Mouse (Mus musculus) heart, adult 2 months (tissue): Measurements from ENCODE around the gene Mlycd. TPM values are rescaled to one million over a fixed set of nuclear protein-coding genes. Genes with fewer than 3 reads are reported as not detected.

Experiments used
- DNase-seq, 2 experiments: peaks; one replicate each; pipeline ENCODE4 v3.0.0; 2021
- H3K27ac ChIP-seq: fragments of 200-600 bp; 2 replicates; pipeline ENCODE4 v1.8.1; 2022
- H3K27me3 ChIP-seq: fragments of 200-500 bp; 2 replicates; pipeline ENCODE4 v1.6.1; 2012; ENCODE audit warnings: mild to moderate bottlenecking, low read length, inconsistent platforms, mixed read lengths; ENCODE audit not compliant: control insufficient read depth, insufficient read depth
- H3K36me3 ChIP-seq: fragments of 200-500 bp; 2 replicates; pipeline ENCODE4 v1.6.1; 2012; ENCODE audit warnings: low read length, inconsistent platforms; ENCODE audit not compliant: control insufficient read depth, insufficient read depth
- H3K4me1 ChIP-seq: fragments of 200-500 bp; 2 replicates; pipeline ENCODE4 v1.6.1; 2011; ENCODE audit warnings: low read length; ENCODE audit not compliant: control insufficient read depth, insufficient read depth
- H3K4me3 ChIP-seq: fragments of 200-600 bp; 2 replicates; pipeline ENCODE4 v1.8.1; 2022
- H3K79me2 ChIP-seq: fragments of 200-500 bp; replicated peaks from 2 replicates; pipeline ENCODE4 v1.6.1; 2012; ENCODE audit warnings: mild to moderate bottlenecking, inconsistent platforms, low read length, moderate library complexity, mixed read lengths; ENCODE audit not compliant: control insufficient read depth, insufficient read depth
- H3K9ac ChIP-seq: fragments of 200-500 bp; 2 replicates; pipeline ENCODE4 v1.6.1; 2012; ENCODE audit warnings: low read depth, mild to moderate bottlenecking, control low read depth, inconsistent platforms, low read length, mixed read lengths
- CTCF ChIP-seq: fragments of 200-600 bp; IDR thresholded peaks from 2 replicates; pipeline ENCODE4 v1.8.1; 2022; ENCODE audit warnings: antibody characterized with exemption, mild to moderate bottlenecking, moderate library complexity
- EP300 ChIP-seq: fragments of 200-500 bp; IDR thresholded peaks from 2 replicates; pipeline ENCODE4 v1.6.1; 2011; ENCODE audit warnings: low read depth, low read length, control low read depth; ENCODE audit not compliant: insufficient read depth
- POLR2A ChIP-seq: fragments of 200-500 bp; IDR thresholded peaks from 2 replicates; pipeline ENCODE4 v1.6.1; 2011; ENCODE audit warnings: mild to moderate bottlenecking, low read depth, low read length, control low read depth; ENCODE audit not compliant: insufficient read depth
- WGBS: fragments of 180-500 bp; shearing (Covaris S2); methylation state at CpG from one replicate; pipeline ENCODE4 v1.1.7; 2018; 5-methylcytosine and 5-hydroxymethylcytosine counted together
- intact Hi-C: fragments of 180-260 bp; cut with DNase I; formaldehyde crosslinking; loops from one replicate; pipeline ENCODE4 v1.15.1; 2025
- polyA plus RNA-seq: library from polyadenylated mRNA; depleted of rRNA; stranded (reverse); fragments of >200 nt; gene quantifications from 2 replicates; pipeline ENCODE4 v1.2.3, GENCODE M21; 2012
- total RNA-seq, 2 experiments: library from RNA; stranded (reverse); gene quantifications; 2 replicates each; pipeline ENCODE4 v1.2.3; 2021

Mlycd gene
- total and polyA plus RNA-seq, 3 experiments: 83.8 to 118 (median 110) TPM

- Histone ChIP-seq H3K27me3 (no peaks in the 10 kb centered on the region), H3K9ac (no peak overlapping the region), H3K36me3 (no peaks in the 10 kb centered on the region), H3K27ac (no peak overlapping the region; the same call in 1 of the 2 replicates), H3K4me3 (no peak overlapping the region), H3K4me1 (peaks cover 20% of the 10 kb centered on the region), H3K79me2 (no peaks in the 10 kb centered on the region)
- intact Hi-C loops: no loop called here
- TF ChIP-seq POLR2A: no peak
- TF ChIP-seq EP300: no peak
- no peak for TF ChIP-seq CTCF
- 90% methylated on average over 2 of the region's 2 CpGs for WGBS
- no peak for DNase-seq
Observed at GRCm38 (mm10) chr8:119439424-119439823, 44.7 kb downstream of the Mlycd start.

- Histone ChIP-seq H3K4me3 (no peak overlapping the region), H3K79me2 (no peaks in the 10 kb centered on the region), H3K27me3 (no peaks in the 10 kb centered on the region), H3K36me3 (no peaks in the 10 kb centered on the region), H3K4me1 (peaks cover 20% of the 10 kb centered on the region), H3K9ac (no peak overlapping the region), H3K27ac (peak overlapping the region; percentile 45; the same call in 1 of the 2 replicates)
- intact Hi-C loops: loop anchor here (2.0 kb wide), 2 partner anchors 27 to 237 kb away; no protein-coding TSS in a partner anchor
- WGBS: 87% methylated on average over 7 of the region's 7 CpGs
- no peak for DNase-seq
- TF ChIP-seq CTCF: no peak
- TF ChIP-seq POLR2A: no peak
Observed at GRCm38 (mm10) chr8:119439893-119440249, 45.2 kb downstream of the Mlycd start.

- Histone ChIP-seq H3K36me3 (no peaks in the 10 kb centered on the region), H3K79me2 (no peaks in the 10 kb centered on the region), H3K9ac (no peak overlapping the region), H3K27me3 (no peaks in the 10 kb centered on the region), H3K4me1 (peaks cover 20% of the 10 kb centered on the region), H3K27ac (peak overlapping the region; percentile 45), H3K4me3 (no peak overlapping the region)
- DNase-seq: peak; percentile 82 to 86
- WGBS: 24% methylated on average over 16 of the region's 16 CpGs
- TF ChIP-seq POLR2A (no peak), EP300 (peak; percentile 48; the same call in 1 of the 2 replicates), CTCF (peak; percentile 73)
- intact Hi-C loops: loop anchor here (2.0 kb wide), 2 partner anchors 28 to 236 kb away; no protein-coding TSS in a partner anchor
Observed at GRCm38 (mm10) chr8:119440250-119440951, 45.7 kb downstream of the Mlycd start.

GRCm38 (mm10) chr8:119440952-119441270 lies 46.2 kb downstream of the Mlycd start:
- H3K4me3 ChIP-seq: no peak overlapping the region
- no peak for TF ChIP-seq CTCF
- TF ChIP-seq POLR2A: no peak
- TF ChIP-seq EP300: no peak
- no peaks in the 10 kb centered on the region for H3K79me2 ChIP-seq
- DNase-seq: no peak
- no peak overlapping the region for H3K9ac ChIP-seq
- intact Hi-C loops: loop anchor here (2.0 kb wide), 2 partner anchors 28 to 236 kb away; no protein-coding TSS in a partner anchor
- H3K27ac ChIP-seq: peak overlapping the region; percentile 45
- WGBS: 33% methylated on average over 1 of the region's 1 CpGs
- H3K36me3 ChIP-seq: no peaks in the 10 kb centered on the region
- H3K4me1 ChIP-seq: peaks cover 20% of the 10 kb centered on the region
- no peaks in the 10 kb centered on the region for H3K27me3 ChIP-seq

- H3K36me3 ChIP-seq: no peaks in the 10 kb centered on the region
- no peak for TF ChIP-seq POLR2A
- 64% methylated on average over 5 of the region's 5 CpGs for WGBS
- no peaks in the 10 kb centered on the region for H3K79me2 ChIP-seq
- intact Hi-C loops: loop anchor here (2.0 kb wide), 1 partner anchor 55 kb away; no protein-coding TSS in a partner anchor
- DNase-seq: no peak
- H3K27ac ChIP-seq: no peak overlapping the region
- H3K9ac ChIP-seq: no peak overlapping the region
- H3K4me3 ChIP-seq: no peak overlapping the region
- H3K4me1 ChIP-seq: peaks cover 15% of the 10 kb centered on the region
- peaks cover under 1% of the 10 kb centered on the region for H3K27me3 ChIP-seq
Observed at GRCm38 (mm10) chr8:119442013-119442412, 47.3 kb downstream of the Mlycd start.

GRCm38 (mm10) chr8:119442970-119443369 lies 48.3 kb downstream of the Mlycd start:
- TF ChIP-seq POLR2A (no peak), CTCF (no peak)
- no peak overlapping the region for H3K27ac ChIP-seq
- peaks cover 6% of the 10 kb centered on the region for H3K27me3 ChIP-seq
- no peak for DNase-seq
- H3K4me3 ChIP-seq: no peak overlapping the region
- intact Hi-C loops: loop anchor here (2.0 kb wide), 1 partner anchor 54 kb away; no protein-coding TSS in a partner anchor
- no peak overlapping the region for H3K9ac ChIP-seq
- peaks cover 11% of the 10 kb centered on the region for H3K4me1 ChIP-seq
- no peaks in the 10 kb centered on the region for H3K36me3 ChIP-seq
- H3K79me2 ChIP-seq: no peaks in the 10 kb centered on the region
- 96% methylated on average over 8 of the region's 8 CpGs for whole genome bisulfite sequencing
